Mouse (Mus musculus) c-Kit-positive CD71-positive TER-119-positive erythroid progenitor cells, embryonic 14.5 days (primary cell): ENCODE data around the gene AA986860.

Experiments
- DNase-seq: peaks from one replicate; pipeline ENCODE4 v3.0.0-alpha.2; 2013; ENCODE audit warnings: low spot score

Gene AA986860

DNA sequence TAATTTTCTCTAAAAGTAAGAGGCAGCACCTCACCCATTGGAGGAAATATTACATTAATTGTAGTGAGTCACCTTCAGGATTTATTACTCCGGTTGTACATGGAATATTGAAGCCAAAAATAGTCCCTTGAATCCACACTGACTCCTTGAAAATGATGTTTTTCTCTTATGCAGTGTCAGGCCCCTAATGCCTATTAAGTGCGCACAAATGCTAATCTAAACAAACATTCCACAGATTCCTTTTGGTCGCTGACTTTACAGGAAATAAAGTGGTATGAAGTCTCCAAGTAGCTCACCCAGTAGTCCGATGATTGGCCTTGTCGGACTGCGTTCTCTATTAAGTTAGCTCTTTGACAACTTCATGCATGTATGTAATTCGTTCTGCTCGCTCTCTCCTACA is 3.1 kb downstream of the AA986860 start:
- DNase-seq, result no peak

DNA sequence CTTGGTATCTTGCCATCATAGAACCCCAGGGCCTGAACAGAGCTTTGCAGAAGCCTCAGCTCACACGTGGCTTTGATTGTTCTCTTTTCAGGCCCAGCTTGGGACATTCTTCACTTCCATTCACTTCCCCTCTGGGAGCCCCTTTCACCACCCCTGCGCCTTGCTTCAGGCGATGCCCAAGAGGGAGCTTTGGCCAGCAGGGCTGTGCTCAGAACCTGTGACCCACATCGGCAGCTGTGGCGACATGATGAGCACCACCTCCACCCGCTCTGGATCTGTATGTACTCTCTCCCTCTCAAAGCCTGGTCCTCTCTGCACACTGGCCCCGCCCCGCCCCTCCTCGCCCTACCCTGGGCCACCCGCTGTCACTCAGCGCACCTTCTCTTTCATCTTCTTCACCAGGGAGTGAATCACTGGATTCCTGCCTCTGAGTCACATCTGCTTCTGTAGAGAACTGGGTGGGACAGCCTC is 5.7 kb downstream of the AA986860 start:
- no peak for DNase-seq

- DNase-seq, result no peak
Observed at GRCm38 (mm10) chr1:130737916-130738315, 6.1 kb downstream of the AA986860 start.

- no peak for DNase-seq
Observed at GRCm38 (mm10) chr1:130738551-130739106, 6.9 kb downstream of the AA986860 start.

GRCm38 (mm10) chr1:130739636-130740035 is 7.9 kb downstream of the AA986860 start:
- no peak for DNase-seq

GRCm38 (mm10) chr1:130740227-130740648 is 8.5 kb downstream of the AA986860 start:
- no peak for DNase-seq

GRCm38 (mm10) chr1:130740781-130741720 is 9.3 kb downstream of the AA986860 start:
- DNase-seq, result peak; percentile 97

DNA sequence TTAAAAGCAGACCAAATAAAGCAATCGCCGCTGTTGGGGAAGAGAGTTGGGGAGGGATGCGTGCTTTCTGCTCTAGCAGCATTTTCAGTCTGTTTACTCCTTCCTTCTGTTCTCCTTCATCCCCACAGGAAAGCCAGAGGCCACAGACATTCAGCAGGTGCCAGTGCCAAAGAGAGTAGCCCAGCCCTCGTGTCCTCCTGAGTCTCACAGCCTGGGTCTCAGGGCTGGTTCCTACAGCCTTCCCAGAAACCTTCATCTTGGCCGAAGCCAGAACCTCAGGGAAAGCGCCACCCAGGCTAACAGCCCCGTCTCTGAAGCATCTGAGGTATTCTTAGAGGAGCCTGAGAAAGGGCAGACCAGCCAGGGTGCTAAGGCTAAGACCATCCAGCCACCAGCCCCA is 10.4 kb downstream of the AA986860 start:
- DNase-seq, result no peak

GRCm38 (mm10) chr1:130743775-130744174 is 12.0 kb downstream of the AA986860 start:
- no peak for DNase-seq

DNA sequence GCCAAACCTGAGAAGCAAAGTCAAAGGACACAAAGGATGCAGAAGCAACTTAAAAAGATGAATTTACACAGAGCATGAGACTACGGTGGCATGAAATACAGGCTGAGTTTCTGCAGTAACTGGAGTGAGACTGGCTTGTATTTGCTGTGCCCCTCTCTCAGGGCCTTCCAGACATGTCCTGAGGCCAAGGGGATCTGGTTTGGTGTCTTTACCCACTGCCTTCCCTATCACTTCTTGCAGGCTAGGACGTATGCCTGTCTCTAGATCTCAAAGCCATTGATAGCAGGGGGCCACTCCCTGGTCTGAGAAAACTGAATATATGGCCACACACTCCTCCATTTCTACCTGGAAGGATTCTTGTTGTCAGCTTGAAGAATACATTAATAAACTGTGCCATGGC is 12.4 kb downstream of the AA986860 start:
- DNase-seq, result peak; percentile 60

DNA sequence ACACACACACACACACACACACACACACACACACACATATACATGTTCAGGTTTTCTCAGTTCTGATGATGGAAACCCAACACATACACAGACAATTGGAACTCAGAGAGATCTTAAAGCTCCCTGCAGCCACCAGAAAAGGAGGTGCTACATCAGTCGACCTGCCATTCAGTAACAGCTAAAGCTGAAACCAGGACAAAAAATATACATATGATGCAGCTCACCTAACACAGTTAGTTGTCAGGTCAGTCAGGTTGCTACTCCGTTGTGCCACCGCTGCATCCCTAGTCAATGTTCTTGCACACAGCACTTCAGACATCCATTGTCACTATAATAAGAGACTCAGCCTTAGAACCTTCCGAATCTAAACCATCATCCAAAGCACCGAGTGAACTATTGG is 13.2 kb downstream of the AA986860 start:
- DNase-seq, result no peak

DNA sequence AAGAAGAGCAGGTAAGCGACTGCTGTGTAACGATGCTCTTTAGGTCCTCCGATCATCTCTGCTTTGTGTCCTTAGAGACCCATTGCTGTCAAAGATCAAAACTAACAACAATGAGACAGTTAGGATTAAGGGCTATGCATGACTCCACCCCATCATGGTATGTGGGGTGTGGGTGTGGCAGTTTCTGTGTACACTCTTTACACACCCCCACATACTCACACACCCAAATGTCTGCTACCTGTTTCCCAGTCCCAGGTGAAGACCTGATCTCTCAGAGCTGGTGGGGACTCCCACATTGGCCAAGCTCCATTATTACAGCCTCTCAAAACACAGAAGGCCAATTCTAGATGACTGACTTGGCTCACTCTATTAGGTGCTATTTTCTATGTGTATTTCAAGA is 13.8 kb downstream of the AA986860 start:
- no peak for DNase-seq

DNA sequence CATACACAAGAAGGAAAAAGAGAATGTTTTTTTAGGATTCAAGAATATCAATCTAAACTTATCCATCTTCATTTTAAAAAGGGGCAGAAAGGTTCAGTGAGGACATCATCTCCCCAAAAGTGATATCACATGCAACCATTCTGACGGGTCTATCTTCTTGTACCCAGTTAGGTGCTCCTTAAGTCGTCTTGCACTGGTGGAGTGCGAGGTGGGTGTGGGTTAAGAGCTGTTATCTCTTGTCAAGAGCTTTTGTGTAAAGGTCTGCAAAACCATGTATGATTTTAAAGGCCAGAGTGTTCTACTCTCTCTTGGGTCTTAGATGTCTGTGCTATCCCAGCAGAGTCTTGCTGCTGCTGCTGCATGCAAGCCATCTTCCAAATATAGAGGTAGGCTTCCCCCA is 15.0 kb downstream of the AA986860 start:
- no peak for DNase-seq

GRCm38 (mm10) chr1:130759689-130760088 is 27.9 kb downstream of the AA986860 start:
- DNase-seq, result no peak

GRCm38 (mm10) chr1:130761597-130761996 is 29.8 kb downstream of the AA986860 start:
- DNase-seq, result no peak

GRCm38 (mm10) chr1:130762045-130762760 is 30.4 kb downstream of the AA986860 start:
- no peak for DNase-seq

DNA sequence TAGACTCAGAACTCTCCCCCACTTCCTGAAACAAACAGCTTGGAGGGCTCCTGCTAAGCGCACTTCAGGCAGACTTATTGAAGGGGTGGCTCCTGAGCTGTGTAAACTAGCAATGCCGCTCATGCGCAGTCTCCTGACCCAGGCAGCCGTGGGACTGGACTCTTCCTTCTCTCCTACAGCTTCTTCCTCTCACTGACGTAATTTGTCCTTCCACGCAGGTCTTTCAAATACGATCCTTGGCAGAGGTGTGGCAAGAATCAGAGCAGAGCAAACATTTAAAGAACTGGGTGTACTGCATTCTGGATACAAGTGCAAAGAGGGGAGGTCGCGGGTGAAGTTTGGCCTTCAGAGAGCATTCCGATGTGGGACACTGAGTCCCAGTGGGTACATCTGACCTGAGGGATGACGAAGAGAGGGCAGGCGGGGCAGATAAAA is 32.3 kb downstream of the AA986860 start:
- no peak for DNase-seq

- no peak for DNase-seq
Observed at GRCm38 (mm10) chr1:130767066-130767465, 35.3 kb downstream of the AA986860 start.

DNA sequence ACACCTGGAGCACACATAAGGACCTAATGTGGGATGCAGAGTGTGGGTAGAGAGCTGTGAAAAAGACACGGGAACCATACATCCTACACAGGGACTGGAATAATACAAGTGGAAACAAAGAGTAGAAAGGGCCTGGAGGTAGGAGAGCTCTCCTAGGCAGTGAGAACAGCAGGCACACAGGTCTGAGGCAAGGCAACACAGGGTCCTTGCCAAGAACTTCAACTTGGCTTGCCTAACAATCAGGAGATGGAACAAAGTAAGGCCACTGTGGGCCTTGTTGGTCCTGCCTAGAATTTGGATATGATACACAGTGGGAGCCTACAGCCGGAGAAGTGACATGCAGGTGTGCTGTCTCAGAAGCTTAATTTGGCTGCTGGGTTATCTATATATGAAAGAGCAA is 38.1 kb downstream of the AA986860 start:
- no peak for DNase-seq

DNA sequence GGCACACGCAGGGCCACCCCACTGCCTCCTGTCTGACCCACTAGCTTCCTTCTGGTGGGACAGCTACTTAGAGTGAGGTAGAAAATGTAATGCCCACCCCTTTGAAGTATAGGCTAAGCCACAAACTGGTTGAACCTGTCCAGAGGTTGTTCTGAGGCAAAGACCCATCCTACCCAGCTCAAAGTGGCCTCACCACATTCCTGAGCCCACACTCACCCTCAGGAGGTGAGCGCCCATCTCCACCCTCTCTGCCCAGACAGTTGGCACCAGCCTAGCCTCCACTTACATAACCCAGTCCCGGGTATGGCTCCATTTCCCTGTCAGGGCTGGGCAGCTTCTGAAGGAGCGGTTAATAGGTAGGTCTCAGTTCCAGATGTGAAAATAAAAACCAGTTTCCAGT is 38.7 kb downstream of the AA986860 start:
- DNase-seq, result no peak

GRCm38 (mm10) chr1:130770981-130771494 is 39.3 kb downstream of the AA986860 start:
- no peak for DNase-seq

DNA sequence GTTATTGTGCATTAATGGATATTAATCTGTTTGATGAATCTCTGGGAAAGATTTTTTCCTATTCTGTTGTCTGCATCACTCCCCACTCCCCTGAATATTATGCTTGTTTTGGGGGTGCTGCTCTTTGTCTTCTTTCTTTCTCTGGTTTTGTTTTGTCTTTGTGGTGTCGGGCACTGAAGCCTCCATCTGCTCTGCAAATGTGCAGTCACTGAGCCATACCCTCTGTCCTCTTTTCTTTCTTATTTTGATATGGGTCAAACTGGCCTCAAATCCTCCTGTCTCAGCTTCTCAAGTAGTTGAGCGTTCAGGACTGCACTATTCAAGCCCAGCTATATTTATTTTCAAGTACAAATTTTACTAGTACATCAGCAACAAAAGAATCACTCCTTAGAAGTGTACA is 43.5 kb downstream of the AA986860 start:
- DNase-seq, result no peak
